Mouse (Mus musculus): ENCODE measurements around the gene Pak7. TPM values are rescaled to one million over a fixed set of nuclear protein-coding genes. Genes with fewer than 3 reads are reported as not detected.

Pak7 gene
- total RNA-seq, 2 experiments from 2014 or later = not detected

DNA sequence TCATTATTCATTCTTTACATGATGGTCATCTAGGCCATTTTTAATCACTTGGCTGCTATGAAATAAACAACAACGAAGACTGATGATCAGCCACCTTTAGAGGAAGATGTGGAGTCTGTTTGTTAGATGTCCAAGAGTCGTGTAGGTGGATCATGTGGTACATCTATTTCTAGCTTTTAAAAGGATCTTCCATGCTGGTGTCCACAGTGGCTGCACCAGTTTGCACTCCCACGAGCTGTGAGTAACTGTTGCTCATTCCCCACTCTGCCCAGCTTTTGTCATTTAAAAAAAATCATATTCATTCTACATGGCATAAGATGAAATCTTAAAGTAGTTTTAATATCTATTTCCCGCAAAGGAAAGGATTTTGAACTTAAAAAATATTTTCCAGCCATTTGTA is 183.7 kb downstream of the Pak7 start:
- intact Hi-C loops (cut with DNase I) = no loop called here
- no peak for DNase-seq

- intact Hi-C loops (cut with DNase I) = no loop called here
- DNase-seq = no peak
These were observed 212.7 kb downstream of the Pak7 start for GRCm38 (mm10) chr2:136175030-136175429.

DNA sequence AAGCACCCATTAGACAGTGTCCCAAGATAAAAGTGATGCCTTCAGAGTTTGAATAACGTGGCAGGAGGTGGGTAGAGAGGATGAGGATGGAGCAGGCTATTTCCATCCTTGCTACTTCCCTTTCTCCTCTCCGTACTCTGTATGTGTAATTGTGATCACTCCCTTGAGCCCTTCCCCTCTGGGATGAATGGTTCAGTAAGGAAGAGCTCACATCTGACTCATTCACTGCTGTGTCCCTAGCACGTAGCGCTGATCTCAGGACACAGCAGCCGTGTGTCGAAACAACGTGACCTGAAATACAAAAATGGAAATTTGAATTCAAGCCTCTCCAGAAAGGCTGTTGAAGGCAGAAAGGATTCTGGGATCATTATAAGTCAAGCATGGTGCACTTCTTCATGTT is 237.0 kb downstream of the Pak7 start:
- no peak for DNase-seq
- intact Hi-C loops (cut with DNase I) = no loop called here

DNA sequence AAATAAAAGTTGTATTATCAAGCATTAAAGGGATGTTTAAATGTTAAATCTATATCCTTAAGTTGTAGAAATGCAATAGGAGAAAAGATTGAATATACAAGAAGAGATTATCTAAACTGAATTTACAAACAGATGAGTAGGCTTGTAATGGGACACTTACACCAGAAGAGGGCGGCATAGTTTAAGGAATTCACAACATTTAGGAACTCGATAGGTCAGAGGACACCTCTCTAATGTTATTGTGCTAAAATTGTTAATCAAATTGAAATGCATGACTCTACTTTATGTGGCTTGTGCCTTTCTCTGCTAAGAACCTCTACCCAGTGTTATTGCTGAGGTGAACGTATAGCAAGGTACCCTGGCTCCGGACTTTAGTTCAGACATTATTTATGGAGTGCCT is 238.2 kb downstream of the Pak7 start:
- intact Hi-C loops (cut with DNase I) = no loop called here
- no peak for DNase-seq

DNA sequence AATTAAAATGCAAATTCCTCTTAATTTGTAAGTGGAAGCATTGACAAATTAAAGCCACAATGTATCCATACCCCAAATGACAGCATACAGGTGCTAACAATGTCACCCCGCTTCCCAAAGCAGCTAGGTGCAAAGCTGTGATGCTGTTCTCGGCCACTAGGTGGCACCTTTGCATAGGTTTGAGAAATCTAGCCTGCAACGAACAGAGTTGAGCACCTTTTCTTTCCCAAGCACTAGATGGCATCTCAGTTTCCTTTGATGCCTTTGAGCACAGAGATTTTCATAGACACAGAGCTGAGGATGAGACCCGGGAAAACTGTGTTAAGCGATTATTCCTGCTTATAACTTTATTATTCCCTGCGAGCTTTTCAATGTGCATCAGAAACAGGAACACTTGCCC is 238.8 kb downstream of the Pak7 start:
- intact Hi-C loops (cut with DNase I) = loop anchor here (1.0 kb wide), 1 partner anchor 300 kb away; no protein-coding TSS in a partner anchor
- peak; percentile 40 to 50 for DNase-seq

DNA sequence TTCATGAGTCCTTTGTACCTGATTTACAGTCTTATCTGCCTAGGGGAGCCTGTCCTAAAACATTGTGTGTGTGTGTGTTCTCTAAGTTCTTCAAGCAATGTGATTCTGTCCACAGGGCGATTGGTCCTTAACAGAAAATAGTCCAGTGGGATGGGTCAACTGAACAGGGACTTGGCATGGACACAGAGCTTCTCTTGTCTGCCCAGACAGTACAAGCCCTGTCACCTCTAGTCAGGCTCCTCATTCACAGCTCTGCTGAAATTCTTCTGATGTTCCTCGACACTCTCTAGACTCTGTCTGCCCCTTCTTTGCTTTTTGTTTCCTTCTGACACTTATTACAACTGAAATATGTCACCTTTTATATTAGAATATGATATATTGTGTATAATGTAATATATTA is 247.0 kb downstream of the Pak7 start:
- intact Hi-C loops (cut with DNase I) = no loop called here
- no peak for DNase-seq

- DNase-seq = no peak
- intact Hi-C loops (cut with DNase I) = loop anchor here (2.0 kb wide), 1 partner anchor 173 kb away; no protein-coding TSS in a partner anchor
These were observed 248.4 kb downstream of the Pak7 start for GRCm38 (mm10) chr2:136139159-136140069.

DNA sequence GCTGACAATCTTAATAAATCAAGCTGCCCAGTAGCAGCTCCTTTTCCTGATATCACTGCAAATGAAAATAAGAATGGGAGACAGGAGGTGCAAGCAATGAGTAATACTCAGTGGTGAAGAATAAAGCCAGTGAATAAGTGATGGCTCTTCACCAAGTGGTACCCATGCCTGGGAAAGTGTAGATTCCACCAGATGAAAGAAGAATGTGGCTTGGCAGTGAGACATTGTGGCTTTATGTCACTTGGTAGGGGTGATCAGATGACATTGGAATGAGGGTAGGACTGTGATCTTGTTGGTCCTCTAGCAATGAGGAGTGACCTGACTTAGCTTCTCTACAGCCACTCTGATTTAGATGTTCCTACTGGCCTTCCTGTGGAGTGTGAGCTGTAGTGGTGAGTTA is 249.3 kb downstream of the Pak7 start:
- intact Hi-C loops (cut with DNase I) = loop anchor here (2.0 kb wide), 1 partner anchor 172 kb away; no protein-coding TSS in a partner anchor

DNA sequence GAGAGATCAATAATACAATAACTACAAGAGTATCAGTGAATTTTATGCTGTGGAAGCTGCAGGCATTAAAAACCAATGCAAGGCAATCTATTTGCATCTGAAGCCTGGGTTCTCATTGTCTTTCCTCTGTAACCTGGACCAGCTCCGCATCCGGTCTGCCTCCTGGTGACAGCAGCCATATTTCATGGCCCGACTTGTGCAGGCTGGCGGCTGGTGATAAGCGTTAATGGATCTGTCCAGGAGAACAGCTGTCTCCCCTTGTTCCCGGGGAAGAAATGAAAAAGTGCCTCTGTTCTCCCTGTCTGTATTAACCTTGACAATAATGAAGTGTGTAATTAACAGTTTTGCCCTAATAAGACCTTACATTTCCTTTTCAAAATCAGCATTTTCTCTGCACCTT is 265.9 kb downstream of the Pak7 start:
- intact Hi-C loops (cut with DNase I) = no loop called here
- no peak for DNase-seq

More for the DNA sequence above, 249.3 kb downstream of the Pak7 start:
- no peak for DNase-seq

GRCm38 (mm10) chr2:136118006-136118405 is 269.8 kb downstream of the Pak7 start:
- intact Hi-C loops (cut with DNase I) = no loop called here

DNA sequence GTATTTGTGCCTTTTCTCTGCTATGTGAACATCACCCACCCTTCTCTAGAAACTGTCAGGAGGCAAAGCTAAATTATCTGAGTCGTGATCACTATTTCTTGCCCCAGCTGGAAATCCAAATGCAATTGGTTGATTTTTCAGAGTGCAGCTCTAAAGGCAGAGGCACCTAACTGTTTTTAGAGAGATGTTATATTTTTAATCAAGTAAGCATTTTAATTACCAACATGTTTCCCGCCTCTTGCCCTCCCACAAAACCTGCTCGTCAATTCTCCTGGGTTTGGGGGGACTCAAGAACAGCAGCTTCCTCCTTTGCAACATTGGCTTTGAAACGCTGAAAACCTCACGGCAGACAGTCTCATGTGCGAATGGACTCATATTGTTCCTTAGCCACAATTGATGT is 274.4 kb downstream of the Pak7 start:
- intact Hi-C loops (cut with DNase I) = no loop called here
- DNase-seq = no peak

More at GRCm38 (mm10) chr2:136118006-136118405, 269.8 kb downstream of the Pak7 start:
- no peak for DNase-seq

GRCm38 (mm10) chr2:136109038-136109363 is 278.8 kb downstream of the Pak7 start:
- intact Hi-C loops (cut with DNase I) = no loop called here
- DNase-seq = no peak

GRCm38 (mm10) chr2:136108124-136109037 is 279.4 kb downstream of the Pak7 start:
- intact Hi-C loops (cut with DNase I) = no loop called here
- DNase-seq = no peak

- no peak for DNase-seq
- intact Hi-C loops (cut with DNase I) = no loop called here
These were observed 280.2 kb downstream of the Pak7 start for GRCm38 (mm10) chr2:136107597-136107996.

GRCm38 (mm10) chr2:136097143-136097542 is 290.6 kb downstream of the Pak7 start:
- DNase-seq = no peak
- intact Hi-C loops (cut with DNase I) = no loop called here

DNA sequence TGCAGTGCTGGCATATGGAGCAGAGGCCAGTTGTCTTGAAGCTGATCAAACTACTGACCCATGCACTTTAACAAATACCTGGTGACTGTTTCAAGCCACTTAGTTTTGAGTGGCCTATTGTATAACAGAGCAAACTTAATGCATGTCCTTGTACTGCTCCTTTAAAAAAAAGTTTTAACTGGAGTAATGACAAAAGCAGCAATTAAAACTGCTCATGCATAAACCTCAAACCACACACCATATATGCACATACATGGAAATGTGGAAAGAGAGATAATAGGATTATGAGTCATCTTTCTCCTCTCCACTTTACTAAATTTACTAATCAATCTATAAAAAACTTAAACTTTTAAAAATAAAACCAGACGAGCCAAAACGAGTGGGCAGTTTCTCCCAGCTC is 291.8 kb downstream of the Pak7 start:
- no peak for DNase-seq
- intact Hi-C loops (cut with DNase I) = no loop called here

DNA sequence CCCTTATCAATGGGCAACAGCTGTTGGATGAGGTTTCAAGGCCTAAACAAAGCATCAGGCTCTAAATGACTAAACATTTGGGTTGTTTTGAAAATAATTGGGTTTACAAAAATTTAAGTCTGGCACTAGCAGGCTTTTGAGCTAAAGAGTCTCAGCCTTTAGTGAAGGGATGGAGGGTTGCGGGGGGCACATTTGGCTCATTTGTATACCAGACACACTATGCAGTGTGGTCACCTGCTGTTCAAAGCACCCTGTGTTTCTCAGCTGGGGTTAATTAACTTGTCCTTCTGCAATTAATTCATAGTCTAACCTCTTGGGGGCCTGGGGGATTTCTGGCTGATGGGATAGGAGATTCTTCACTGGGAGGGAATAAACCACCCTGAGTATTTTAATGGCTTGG is 323.4 kb downstream of the Pak7 start:
- intact Hi-C loops (cut with DNase I) = no loop called here
- DNase-seq = no peak

GRCm38 (mm10) chr2:136059029-136059669 is 328.6 kb downstream of the Pak7 start:
- no peak for DNase-seq
- intact Hi-C loops (cut with DNase I) = no loop called here

GRCm38 (mm10) chr2:136058398-136058797 is 329.4 kb downstream of the Pak7 start:
- intact Hi-C loops (cut with DNase I) = no loop called here

DNA sequence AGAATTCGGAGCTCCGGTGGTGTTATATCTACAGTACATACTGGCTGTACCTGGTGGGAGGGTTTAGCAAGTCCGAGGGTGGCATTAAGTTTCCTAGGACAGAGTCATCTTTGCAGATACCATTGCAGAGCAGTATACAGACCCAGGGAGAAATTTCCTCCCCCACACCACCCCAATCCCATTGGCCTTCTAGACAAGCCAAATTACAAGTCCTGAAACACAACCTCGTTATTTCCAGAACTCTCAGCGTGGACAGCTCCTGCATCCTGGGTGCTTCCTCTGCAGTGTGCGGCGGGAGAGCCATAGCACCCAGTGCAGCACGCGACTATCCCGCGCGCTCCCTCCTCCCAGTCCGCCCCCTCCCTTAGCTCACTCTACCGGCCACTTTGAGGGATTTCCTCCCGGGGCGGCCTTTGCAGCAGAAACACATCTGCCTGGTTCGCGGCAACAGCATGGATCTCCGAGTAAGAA is 329.9 kb downstream of the Pak7 start:
- intact Hi-C loops (cut with DNase I) = no loop called here

More at GRCm38 (mm10) chr2:136058398-136058797, 329.4 kb downstream of the Pak7 start:
- no peak for DNase-seq

More for the DNA sequence above, 329.9 kb downstream of the Pak7 start:
- DNase-seq = no peak
